Mouse (Mus musculus) ovary, adult 10 weeks (tissue): ENCODE measurements around the gene Bcorl1. TPM values are rescaled to one million over a fixed set of nuclear protein-coding genes. Genes with fewer than 3 reads are reported as not detected.

Experiments used
- polyA plus RNA-seq: library from polyadenylated mRNA; stranded (reverse); fragments of 350-450 nt; fragmentation: Illumina TruSeq; extraction: RNeasy Lipid Tissue Mini Kit (QIAGEN cat#74804); gene quantifications from one replicate; pipeline ENCODE4 v1.2.3, GENCODE M21; 2014

The Bcorl1 gene
- 2.1 TPM for polyA plus RNA-seq

DNA sequence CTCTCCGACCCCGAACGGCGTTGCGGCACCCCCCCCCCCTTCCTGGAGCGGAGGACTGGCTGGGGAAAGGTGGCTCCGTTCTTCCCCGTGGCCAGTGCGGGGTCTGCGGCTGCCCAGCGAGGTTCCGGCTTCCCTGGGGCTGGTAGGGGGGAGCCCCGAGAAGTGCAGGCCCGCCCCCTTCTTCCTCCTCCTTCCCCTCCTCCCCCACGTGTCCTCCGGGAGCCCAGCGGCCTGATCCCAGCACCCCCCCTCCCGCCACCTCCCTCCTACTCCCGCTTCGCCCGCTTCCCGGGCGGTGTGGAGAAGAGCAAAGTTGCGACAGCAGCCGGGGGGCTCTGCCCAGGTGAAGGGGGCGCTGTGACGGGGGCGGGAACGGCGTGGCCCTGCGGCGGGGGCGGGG is at the start of gene Bcorl1:
Gene Bcorl1, plus strand, starts transcription at position 218 of the 400 bp plus-strand sequence.

Other genes starting within 250 kb of the Bcorl1 start
- gene Xpnpep2, start 232.6 kb upstream of the Bcorl1 start, polyA plus RNA-seq = 0.71 TPM
- 1.5 TPM for gene Sash3, start 194.9 kb upstream of the Bcorl1 start, polyA plus RNA-seq
- 26.9 TPM for gene Zdhhc9, start 132.5 kb upstream of the Bcorl1 start, polyA plus RNA-seq
- gene Utp14a, start 84.5 kb upstream of the Bcorl1 start, polyA plus RNA-seq = 36.9 TPM
- 9.6 TPM for gene Elf4, start 121.8 kb downstream of the Bcorl1 start, polyA plus RNA-seq
- 79.0 TPM for gene Aifm1, start 172.2 kb downstream of the Bcorl1 start, polyA plus RNA-seq
- 1.1 TPM for gene Rab33a, start 177.9 kb downstream of the Bcorl1 start, polyA plus RNA-seq